27 mouse cellular contexts compared by ENCODE assay signal in genomic region chr12:78908081-78908605, GRCm38 (mm10). TPM values are rescaled to one million over a fixed set of nuclear protein-coding genes. Genes with fewer than 3 reads are reported as not detected.
A peak's percentile ranks its signal among the peaks of the same experiment; 100 is the strongest.
DNase-seq lines count a peak whose midpoint lies in the region; ATAC-seq and TF ChIP-seq lines count a peak whose summit lies in the region.
"Had no signal": no experiment of that assay in that cellular context is flagged by ENCODE, and none has a peak within 500 bp of the region (broad histone marks: within the 10 kb centered on the region; RNA-seq: fewer than 3 reads in every experiment).

No protein-coding gene starts in this region.

- peaks cover 42% of the 10 kb centered on the region for H3K27me3 ChIP-seq in liver, embryonic 15.5 days
- H3K27me3 ChIP-seq in Patski = no peaks in the 10 kb centered on the region
- no peaks in the 10 kb centered on the region for H3K27me3 ChIP-seq in stomach, postnatal 0 days (ENCODE audit: control insufficient read depth, insufficient read depth, low read length)

- CTCF ChIA-PET in Patski (lab: Charles Lee) = interaction anchor here (1.0 to 1.5 kb wide), 2 partner anchors 20 to 184 kb away, joined by 4 read pairs; no protein-coding TSS in a partner anchor

- H3K36me3 ChIP-seq in liver, embryonic 15.5 days (replicated peaks) = no peaks in the 10 kb centered on the region; the same call in none of the 2 replicates
- no peaks in the 10 kb centered on the region for H3K36me3 ChIP-seq in stomach, postnatal 0 days (ENCODE audit: control insufficient read depth, insufficient read depth, low read length)
- H3K36me3 ChIP-seq: hindbrain, embryonic 12.5 days; intestine, embryonic 15.5 days; limb, embryonic 13.5 days; midbrain, embryonic 10.5 days; neural tube, embryonic 13.5 days had no signal

- 0 out of 2 replicates have a peak overlapping the region, but pooled peaks have one; percentile 19 for H3K9ac ChIP-seq in liver, embryonic 15.5 days
- no peak overlapping the region for H3K9ac ChIP-seq in stomach, postnatal 0 days (ENCODE audit: low read length)
- H3K9ac ChIP-seq: forebrain, embryonic 13.5 days; hindbrain, embryonic 12.5 days; intestine, embryonic 15.5 days; limb, embryonic 13.5 days; neural tube, embryonic 13.5 days had no signal

- no peak overlapping the region for H3K4me2 ChIP-seq in liver, embryonic 15.5 days
- H3K4me2 ChIP-seq in stomach, postnatal 0 days (replicated peaks; ENCODE audit: low read depth) = no peak overlapping the region
- H3K4me2 ChIP-seq: forebrain, embryonic 13.5 days; heart, embryonic 11.5 days; hindbrain, embryonic 12.5 days; intestine, embryonic 15.5 days; limb, embryonic 13.5 days; neural tube, embryonic 13.5 days had no signal

- no peaks in the 10 kb centered on the region; the same call in 1 of the 2 replicates for H3K9me3 ChIP-seq in liver, embryonic 15.5 days (replicated peaks)
- H3K9me3 ChIP-seq in stomach, postnatal 0 days (ENCODE audit: control insufficient read depth, low read length) = 0 out of 2 replicates have a peak, but pooled peaks cover 3% of the 10 kb centered on the region
- H3K9me3 ChIP-seq: forebrain, embryonic 13.5 days; hindbrain, embryonic 12.5 days; intestine, embryonic 15.5 days; limb, embryonic 13.5 days; neural tube, embryonic 13.5 days had no signal

- no peak for ATAC-seq in liver, embryonic 15.5 days (ENCODE audit: insufficient read depth)
- ATAC-seq in Patski = peak; percentile 79
- peak; percentile 11; the same call in 1 of the 2 replicates for ATAC-seq in stomach, postnatal 0 days (ENCODE audit: low FRiP score, low TSS enrichment)
- ATAC-seq in megakaryocyte-erythroid progenitor cell, adult 5-6 weeks (replicated peaks; ENCODE audit: low FRiP score, low TSS enrichment, poor library complexity, severe bottlenecking) = no peak
- ATAC-seq: activated CD4-positive, CD25-positive, alpha-beta regulatory T cell, adult 4 months; forebrain, embryonic 13.5 days; hindbrain, postnatal 0 days; intestine, embryonic 15.5 days had no signal

- TF ChIP-seq CTCF in Patski (IDR thresholded peaks at IDR 0.05) = no peak
- no peak for TF ChIP-seq CTCF in stomach, postnatal 0 days (IDR thresholded peaks at IDR 0.05; ENCODE audit: low read depth)

- peaks cover 75% of the 10 kb centered on the region for H3K4me1 ChIP-seq in liver, embryonic 15.5 days (replicated peaks)
- H3K4me1 ChIP-seq in stomach, postnatal 0 days (replicated peaks; ENCODE audit: control insufficient read depth, insufficient read depth) = no peaks in the 10 kb centered on the region

- DNase-seq in liver = no peak
- DNase-seq in 416B (ENCODE audit: low read depth) = peak; percentile 87
- DNase-seq in Patski (ENCODE audit: low read depth, low spot score) = peak; percentile 65
- DNase-seq in stomach, postnatal 0 days (ENCODE audit: low spot score) = peak; percentile 23
- no peak for DNase-seq in right cerebral cortex, postnatal 4 days
- DNase-seq: adrenal gland, adult 8-10 months; cerebellum, adult 11 months; cerebellum, postnatal 10 days; gastrocnemius, postnatal 36 days; heart, adult 18-20 months; heart, postnatal 36 days; kidney, adult 2 months; kidney, postnatal 36 days; lung, adult 18-20 months; lung, postnatal 10 days had no signal

- WGBS in liver, embryonic 15.5 days (ENCODE audit: insufficient replicate concordance) = 61% methylated on average over 6 of the region's 6 CpGs
- 56% methylated on average over 6 of the region's 6 CpGs for WGBS in stomach, postnatal 0 days

- no peak for TF ChIP-seq EP300 in stomach, postnatal 0 days (optimal IDR thresholded peaks at IDR 0.05)

- POLR2A ChIA-PET in Patski (lab: Charles Lee) = no interaction called here

- no peak overlapping the region for H3K4me3 ChIP-seq in liver, embryonic 15.5 days (replicated peaks)
- no peak overlapping the region for H3K4me3 ChIP-seq in stomach, postnatal 0 days (ENCODE audit: low read depth, low read length)
- H3K4me3 ChIP-seq: forebrain, embryonic 13.5 days; hindbrain, embryonic 12.5 days; intestine, embryonic 15.5 days; limb, embryonic 13.5 days; midbrain, embryonic 10.5 days; neural tube, embryonic 13.5 days had no signal

- in situ Hi-C loops in Patski (cut with MboI; ENCODE audit: low pct_unique_long_range_greater_than_20kb) = no loop called here

- peak overlapping the region; percentile 75 for H3K27ac ChIP-seq in liver, embryonic 15.5 days (replicated peaks)
- H3K27ac ChIP-seq in stomach, postnatal 0 days (replicated peaks) = peak overlapping the region; percentile 40; the same call in 1 of the 2 replicates
- H3K27ac ChIP-seq: forebrain, embryonic 13.5 days; hindbrain, embryonic 12.5 days; hindbrain, postnatal 0 days; intestine, embryonic 15.5 days; limb, embryonic 13.5 days; midbrain, embryonic 10.5 days; neural tube, embryonic 13.5 days had no signal

RNA-seq across cellular contexts. Expression of gene Plek2, which starts 1.4 kb away (rescaled TPM):
- 41.4 and 46.1 TPM in 2 replicates for polyA plus RNA-seq in liver, embryonic 15.5 days (2015; fragmentation: Nextera tagmentation; extraction: Ambion mirVana)
- polyA plus RNA-seq in Patski (2021) = 0.09 TPM
- 42.6 and 50.2 TPM in 2 replicates for polyA plus RNA-seq in stomach, postnatal 0 days (2015; fragmentation: Nextera tagmentation; extraction: Ambion mirVana)
- 2.2 TPM in 1 of 2 replicates, not detected in the other for total RNA-seq in megakaryocyte-erythroid progenitor cell, adult 5-6 weeks (2014; fragmentation: Nextera tagmentation)
- total RNA-seq in megakaryocyte-erythroid progenitor cell, adult 5-6 weeks (2017) = 0.66 TPM in 1 of 2 replicates, not detected in the other
- total RNA-seq: left cerebral cortex, postnatal 36 days had no signal

RNA-seq across cellular contexts. Expression of gene Eif2s1, which starts 46.5 kb away (rescaled TPM):
- 166 and 171 TPM in 2 replicates for polyA plus RNA-seq in liver, embryonic 15.5 days (2015; fragmentation: Nextera tagmentation; extraction: Ambion mirVana)
- 70.4 TPM for polyA plus RNA-seq in Patski (2021)
- 132 and 145 TPM in 2 replicates for polyA plus RNA-seq in stomach, postnatal 0 days (2015; fragmentation: Nextera tagmentation; extraction: Ambion mirVana)
- total RNA-seq in megakaryocyte-erythroid progenitor cell, adult 5-6 weeks (2014; fragmentation: Nextera tagmentation) = 88.2 and 99.2 TPM in 2 replicates
- total RNA-seq in megakaryocyte-erythroid progenitor cell, adult 5-6 weeks (2017) = 137 and 156 TPM in 2 replicates

RNA-seq across cellular contexts. Expression of gene Atp6v1d, which starts 46.7 kb away (rescaled TPM):
- 23.8 and 24.4 TPM in 2 replicates for polyA plus RNA-seq in liver, embryonic 15.5 days (2015; fragmentation: Nextera tagmentation; extraction: Ambion mirVana)
- 86.4 TPM for polyA plus RNA-seq in Patski (2021)
- polyA plus RNA-seq in stomach, postnatal 0 days (2015; fragmentation: Nextera tagmentation; extraction: Ambion mirVana) = 72.1 and 76.5 TPM in 2 replicates
- 53.3 and 74.5 TPM in 2 replicates for total RNA-seq in megakaryocyte-erythroid progenitor cell, adult 5-6 weeks (2014; fragmentation: Nextera tagmentation)
- total RNA-seq in megakaryocyte-erythroid progenitor cell, adult 5-6 weeks (2017) = 15.3 and 27.9 TPM in 2 replicates

Comparison
In these comparisons a context has a peak if more than half of its experiments do, and no peak if none do; other contexts are left out.
1. ATAC-seq: peak in Patski (single experiment) and stomach, postnatal 0 days (single experiment); none in liver, embryonic 15.5 days (single experiment) and megakaryocyte-erythroid progenitor cell, adult 5-6 weeks (single experiment).
2. DNase-seq: peak in 416B (single experiment), Patski (single experiment) and stomach, postnatal 0 days (single experiment); none in liver (single experiment) and right cerebral cortex, postnatal 4 days (single experiment).
3. RNA of gene Plek2, which starts 1.4 kb away (polyA plus RNA-seq): 41.4 to 46.1 TPM in liver, embryonic 15.5 days and 42.6 to 50.2 TPM in stomach, postnatal 0 days; 0.09 TPM in Patski (single experiment); every median in the first group is over 10 times any median in the second.